Mouse (Mus musculus) gastrocnemius, postnatal 10 days (tissue): Measurements from ENCODE around the gene Agps. TPM values are rescaled to one million over a fixed set of nuclear protein-coding genes. Genes with fewer than 3 reads are reported as not detected.
"Not testable (repeated sequence)": the region's sequence is repeated elsewhere in the genome, so short reads cannot be mapped to it uniquely, and the experiment has no call there.

Source experiments
- DNase-seq: peaks from one replicate; pipeline ENCODE4 v3.0.0; 2021; ENCODE audit warnings: mixed read lengths
- total RNA-seq, 2 experiments: library from RNA; stranded (reverse); gene quantifications; 2 replicates each; pipeline ENCODE4 v1.2.3; 2021

Agps gene
- total RNA-seq, 2 experiments from 2014 or later: 27.5 to 30.3 TPM

DNA sequence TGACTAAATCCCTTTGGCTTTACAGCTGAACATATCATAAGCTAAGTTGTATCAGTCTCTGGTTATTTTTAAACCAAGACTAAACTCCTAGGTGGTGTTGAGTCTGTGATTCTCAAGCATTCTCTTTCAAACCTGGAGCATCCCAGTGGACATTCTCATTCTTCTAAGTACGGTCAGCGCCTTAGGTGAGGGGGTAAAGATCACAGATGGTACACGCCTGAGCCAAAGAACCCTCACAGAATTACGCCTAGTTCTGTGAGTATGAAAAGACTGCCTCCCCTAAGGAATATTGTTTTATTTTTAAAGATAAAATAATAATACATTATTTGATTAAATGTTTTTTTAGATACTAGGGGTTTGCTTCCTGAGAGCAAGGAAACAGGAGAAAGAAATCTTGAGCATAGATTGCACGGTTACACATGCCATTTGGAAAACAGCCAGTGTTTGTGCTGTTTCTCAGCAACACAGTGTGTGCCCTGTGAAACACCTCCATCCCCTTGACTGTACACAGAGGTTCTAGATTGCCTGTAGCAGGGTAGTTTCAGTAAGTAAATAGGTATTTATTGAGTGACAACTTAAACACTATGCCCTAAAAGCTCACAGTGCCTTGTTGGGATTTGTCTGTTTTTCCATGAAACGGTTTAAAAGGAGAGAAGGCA lies 97.9 kb downstream of the Agps start:
- DNase-seq: no peak

DNA sequence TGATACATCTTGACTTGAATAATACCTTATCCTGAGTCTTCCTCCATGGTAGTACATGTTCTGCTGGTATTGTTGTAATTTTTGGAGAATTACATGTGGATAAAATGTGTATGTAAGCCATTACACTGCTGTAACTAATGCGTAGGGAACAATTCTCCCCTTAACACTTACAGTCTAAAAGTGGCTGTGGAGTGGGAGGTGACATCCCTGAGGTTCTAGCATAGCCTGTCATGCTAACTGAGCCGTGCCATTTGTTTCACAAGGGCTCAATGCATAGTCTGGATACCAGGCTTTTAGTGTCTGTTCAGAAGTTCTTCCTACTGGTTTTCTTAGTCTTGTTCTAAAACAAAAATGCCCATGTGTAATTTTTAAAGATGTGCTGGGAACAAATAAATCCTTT lies 99.0 kb downstream of the Agps start:
- no peak for DNase-seq

DNA sequence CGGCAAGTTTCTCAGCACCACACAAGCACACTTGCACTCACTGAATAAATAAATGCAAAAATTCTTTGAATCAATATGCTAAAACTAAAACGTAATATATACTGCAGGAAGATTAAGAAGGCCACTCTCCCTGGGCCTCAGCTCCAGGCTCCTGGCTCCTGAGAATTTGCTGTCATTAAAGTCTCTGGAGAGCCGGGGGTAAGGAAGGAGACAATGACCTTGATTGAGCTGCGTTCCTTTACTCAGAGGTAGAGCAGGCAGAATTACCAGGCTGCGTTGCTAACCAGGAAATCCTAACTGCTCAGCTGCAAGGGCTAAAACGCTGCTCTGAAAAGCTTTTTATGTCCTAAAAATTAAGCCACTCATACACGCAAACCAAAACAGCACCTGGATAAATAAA lies 101.6 kb downstream of the Agps start:
- no peak for DNase-seq

DNA sequence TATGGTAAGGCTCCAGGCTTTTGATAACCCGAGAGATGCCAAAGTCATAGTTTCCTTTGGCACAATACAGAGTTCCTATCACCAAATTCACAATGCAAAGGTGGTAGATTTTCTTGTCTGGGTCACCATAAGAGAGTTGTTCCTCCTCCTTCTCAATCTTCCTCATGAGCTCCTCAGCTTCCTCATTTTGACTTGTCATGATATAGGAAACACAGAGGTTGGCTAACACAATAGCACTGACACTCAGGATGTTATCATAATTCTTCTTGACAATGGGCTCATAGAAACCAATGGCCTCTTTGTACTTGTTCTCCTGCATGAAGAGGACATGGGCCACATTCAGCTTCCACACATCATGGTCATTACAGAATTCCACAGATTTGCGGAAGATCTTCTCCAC lies 104.7 kb downstream of the Agps start:
- DNase-seq: not testable (repeated sequence)

DNA sequence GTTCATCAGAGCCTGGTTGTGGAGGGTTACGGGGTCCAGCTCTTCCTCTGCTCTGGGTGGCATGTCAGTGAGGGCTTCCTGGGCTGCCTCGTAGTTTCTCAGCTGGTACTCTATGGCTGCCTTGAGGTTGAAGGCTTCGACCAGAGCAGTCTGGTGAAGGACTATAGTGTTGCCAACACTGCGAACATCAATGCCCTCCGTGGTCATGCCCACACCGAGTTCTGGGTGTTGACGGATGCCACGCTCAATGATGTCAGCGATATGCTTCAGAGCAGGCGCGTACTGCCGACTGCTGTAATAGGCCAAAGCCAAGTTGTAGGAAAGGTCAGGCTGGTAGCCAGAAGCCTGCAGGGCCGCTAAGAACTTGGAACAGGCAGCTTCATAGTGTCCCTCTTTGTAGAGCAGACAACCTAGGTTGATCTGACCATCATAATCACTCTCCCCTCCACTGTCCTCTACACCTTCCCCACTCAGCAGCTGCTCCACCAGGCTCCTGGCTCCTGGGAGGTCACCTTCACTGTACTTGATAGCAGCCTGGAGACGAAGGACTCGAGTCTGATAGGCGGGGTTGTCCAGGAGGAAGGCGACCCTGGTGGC lies 105.6 kb downstream of the Agps start:
- not testable (repeated sequence) for DNase-seq

DNA sequence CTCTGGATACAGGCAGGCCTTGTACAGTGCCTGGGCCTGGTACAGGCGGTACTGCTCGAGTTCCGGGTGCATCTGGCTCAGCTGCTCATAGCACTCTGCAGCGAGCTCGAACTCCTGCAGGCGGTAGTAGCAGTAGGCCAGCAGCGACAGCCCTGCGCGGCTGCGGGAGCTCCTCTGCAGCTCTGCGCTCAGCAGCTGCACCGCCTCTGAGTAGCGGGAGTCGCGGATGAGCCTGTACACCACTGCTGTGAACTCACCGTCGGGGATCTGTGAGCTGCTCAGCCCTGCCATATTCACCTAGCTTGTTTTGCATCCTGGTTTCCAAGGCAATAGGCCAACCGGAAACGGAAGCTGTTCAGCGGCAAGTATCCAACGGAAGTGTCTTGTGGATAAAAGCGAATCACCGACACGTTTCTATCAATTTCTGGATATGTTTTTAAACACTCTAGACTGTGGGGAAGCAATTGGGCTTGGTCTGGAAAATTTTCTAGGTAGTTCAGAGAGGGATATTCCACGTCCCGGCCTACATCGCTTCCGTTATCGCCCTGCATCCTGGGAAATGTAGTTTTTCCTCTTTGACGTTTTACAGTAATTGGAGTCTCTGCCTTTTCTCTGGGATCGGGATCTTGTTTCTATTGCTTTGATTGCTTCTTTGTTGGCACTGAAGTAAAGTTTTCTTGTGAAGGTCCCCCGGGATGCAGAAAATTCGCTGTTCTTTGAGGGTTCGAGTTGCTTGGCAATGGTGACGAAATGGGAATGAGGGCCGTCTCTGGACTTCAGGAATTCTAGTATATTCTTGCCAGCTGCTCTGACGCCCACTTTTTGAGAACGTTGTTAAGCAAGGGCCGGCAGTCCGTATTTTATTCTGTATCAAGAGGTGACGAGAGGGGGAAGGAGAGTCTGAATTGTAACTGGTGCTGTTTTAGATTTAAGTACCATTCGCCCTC lies 106.4 kb downstream of the Agps start, which contains the start of gene Ttc30b:
Gene Ttc30b, minus strand, starts transcription at position 469 of the 947 bp plus-strand sequence.
- DNase-seq: peak; percentile 76

DNA sequence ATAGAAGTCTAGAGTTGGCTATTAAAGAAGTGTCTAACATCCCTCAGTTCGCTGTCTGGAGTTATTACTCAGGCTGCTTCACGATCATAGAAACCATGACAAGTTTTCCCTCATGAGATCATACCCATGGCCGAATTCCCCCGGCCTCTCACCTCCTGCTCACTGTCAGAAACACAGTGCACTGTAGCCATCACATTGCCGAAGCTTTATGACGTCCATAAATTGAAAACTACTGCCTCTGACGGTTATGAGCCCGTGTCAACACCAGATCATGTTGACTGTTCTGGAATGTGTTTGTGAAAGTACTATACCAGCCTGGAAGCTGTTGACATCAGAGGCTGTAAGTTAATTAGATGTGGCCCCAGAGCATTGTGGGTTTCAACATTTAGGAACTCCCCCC lies 118.7 kb downstream of the Agps start:
- no peak for DNase-seq

DNA sequence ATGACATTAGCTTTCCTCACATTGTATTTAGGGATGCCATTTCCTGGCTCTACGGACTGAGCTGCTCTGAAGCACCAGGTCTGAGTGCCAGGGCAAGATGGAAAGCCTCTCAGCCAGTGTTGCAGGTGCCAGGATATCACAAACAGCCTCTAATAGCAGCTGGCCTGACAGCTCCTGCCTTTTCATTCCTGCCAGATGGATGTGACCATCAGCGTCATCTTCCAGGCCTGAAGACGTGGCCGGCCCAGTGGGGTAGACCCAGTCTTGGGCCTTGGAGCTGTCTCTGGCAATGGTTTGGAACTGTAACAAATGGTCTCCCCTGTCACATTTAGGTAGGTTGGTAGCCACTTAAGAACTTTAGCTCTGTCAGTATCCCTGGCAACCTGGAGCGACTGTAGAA lies 121.3 kb downstream of the Agps start:
- DNase-seq: no peak

DNA sequence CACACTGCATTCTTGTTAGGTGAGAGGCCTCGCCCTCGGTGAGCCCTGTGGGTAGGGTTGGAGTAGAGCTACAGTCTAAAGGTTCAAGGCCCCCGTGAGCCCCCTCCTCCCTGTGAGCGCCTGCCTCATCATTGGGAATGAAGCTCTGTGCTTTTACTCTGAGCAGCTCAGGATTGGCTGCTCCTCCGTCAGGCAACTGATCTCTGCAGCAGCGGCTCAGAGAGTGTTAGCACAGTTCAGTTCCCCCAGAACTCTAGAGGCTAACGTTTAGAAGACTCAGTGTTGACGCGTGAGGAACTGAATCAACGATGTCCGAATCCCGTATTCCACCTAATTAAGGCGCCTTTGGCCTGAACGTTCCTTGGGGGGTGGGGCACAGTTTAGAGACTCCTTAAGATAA lies 123.7 kb downstream of the Agps start:
- DNase-seq: no peak

DNA sequence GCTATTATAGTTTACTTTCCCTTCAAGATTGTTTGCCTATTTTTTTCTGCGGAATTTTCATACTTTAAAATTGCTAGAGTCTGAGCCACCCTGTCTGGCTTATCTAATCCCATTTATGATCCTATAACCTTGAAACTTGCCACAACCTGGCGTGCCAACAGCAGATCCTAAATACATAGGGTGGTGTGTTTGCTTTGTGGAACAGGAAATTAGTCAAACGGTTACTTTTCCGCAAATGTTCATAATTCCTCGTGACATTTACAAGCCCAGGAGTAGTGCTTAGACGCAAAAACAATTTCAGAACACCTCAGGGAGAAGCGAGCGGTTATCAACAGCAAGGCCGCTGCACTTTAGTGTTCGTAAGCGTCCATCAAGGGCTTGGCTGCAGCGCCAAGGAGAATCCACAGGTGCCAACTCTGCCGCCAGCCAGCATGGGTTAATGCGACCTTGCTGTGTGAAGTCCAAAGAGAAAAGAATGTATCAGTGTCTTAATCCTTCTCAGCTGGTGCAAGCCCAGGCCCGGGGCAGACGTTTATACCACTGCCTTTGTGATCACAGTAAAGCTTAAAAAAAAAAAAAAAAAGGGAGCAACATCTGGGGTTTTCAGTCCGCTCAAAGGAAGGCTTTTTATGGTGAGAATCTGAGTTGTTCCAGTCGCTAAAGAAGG lies 127.3 kb downstream of the Agps start:
- no peak for DNase-seq

DNA sequence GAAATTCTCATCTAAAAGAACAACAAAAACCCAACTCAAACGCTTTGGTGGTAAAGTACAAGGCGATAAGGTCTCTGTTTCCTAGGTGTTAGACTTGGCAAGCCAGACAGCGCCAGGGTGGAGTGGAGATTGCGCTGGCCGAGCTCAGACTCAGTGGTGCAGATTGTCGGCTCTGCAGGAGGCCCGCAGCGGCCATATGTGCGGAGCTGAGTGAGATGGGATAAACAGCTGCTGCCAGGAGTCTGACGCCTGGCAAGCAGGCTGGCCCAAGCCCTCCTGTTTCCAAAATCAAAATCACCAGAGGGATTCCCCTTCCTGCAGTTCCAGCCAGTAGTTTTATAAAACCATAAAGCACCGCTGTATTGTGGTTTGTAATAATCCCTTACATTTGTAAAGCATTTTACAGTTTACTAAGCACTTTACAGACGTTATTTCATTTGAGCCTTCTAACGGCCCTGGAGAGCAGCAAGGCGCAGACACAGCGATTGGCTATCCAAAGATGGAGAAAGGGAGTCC lies 127.9 kb downstream of the Agps start:
- peak; percentile 32 for DNase-seq

DNA sequence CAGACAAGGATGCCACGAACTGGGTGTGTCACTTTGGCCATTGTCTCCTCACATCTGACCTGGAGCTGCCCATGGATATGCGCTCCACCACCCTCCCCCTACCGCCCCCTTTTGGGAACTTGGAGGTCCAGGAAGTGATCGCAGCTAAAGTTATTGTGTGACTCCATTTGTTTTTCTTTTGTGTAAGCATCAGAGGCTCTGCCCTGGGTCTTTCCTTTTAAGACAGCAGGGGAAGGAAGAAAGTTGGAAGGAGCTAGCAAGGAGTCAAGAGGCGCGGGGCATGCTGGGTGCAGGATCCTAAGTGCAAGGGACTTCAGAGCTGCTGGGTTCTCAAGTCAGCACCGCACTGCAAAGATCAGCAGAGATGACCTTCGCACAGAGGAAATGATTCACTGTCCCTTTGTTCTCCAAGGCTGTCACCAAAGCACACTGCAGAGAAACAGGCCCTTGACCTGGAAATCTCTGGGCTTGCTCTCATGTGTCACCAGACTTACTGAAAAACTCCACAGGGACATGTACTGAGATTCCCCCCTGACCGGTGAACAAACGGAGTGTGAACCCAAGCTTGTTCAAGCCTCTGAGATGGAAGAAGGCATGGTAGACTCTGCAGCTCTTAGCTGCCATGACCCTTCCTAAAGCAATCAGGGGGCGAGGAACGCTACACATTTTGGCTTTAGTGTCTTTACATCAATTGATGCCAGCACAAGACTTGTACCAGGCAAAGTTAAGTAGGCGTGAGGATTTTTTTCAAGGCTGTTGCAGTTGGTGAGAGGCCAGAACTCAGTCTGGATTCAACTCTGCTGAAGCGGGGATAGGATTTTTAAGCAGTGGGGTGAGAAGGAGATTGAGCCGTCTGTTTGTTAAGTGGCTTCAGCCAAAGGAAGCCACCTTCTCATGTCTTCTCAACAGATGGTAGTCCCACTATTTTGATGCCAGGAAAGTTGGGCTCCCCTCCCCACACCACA lies 128.7 kb downstream of the Agps start:
- DNase-seq: no peak

DNA sequence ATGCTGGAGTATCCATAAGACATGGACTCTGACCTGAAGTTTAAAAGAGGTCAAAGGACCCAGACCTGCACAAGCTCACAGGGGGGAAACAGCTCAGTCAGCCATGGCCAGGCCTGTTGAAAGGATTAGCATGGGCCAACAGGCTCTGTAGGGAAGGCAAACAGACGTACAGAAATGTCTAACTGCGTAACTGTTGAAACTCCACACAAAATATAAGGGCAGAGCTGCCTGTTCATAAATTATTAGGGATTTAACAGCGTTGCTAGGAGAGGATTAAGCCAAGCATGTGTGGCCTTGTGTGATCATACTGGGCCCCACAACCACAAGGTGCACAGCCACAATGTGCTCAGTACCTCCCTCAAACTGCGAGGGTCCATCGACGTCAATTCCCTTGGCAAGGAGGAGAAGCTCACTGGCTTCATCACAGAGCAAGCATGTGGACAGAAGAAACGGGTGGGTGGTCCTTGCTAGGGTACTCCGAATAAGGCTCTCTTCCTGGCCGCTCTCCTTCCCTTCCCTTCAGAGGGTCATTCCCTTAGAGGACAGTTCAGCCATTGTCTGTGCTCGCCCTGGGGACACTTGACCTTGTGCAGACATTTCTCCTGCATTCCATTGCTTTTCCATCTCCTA lies 131.3 kb downstream of the Agps start:
- no peak for DNase-seq

DNA sequence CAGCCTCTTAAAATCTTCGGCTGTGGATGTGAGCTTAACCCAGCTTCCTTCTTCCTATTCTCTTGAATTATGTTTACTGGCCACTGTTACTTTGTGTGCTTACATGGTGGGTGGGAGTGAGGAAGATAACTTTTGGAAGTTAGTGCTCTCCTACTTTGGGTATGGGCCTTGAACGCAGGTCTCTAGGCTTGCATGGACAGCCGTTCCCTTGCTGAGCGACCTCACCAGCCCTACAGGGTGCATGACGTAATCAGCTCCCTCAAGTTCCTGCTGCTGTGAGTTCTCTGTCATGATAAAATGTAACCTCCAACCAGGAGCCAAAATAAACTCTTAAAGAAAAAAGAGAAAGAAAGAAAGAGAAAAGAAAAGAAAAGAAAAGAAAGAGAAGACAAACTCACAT lies 132.1 kb downstream of the Agps start:
- DNase-seq: no peak

DNA sequence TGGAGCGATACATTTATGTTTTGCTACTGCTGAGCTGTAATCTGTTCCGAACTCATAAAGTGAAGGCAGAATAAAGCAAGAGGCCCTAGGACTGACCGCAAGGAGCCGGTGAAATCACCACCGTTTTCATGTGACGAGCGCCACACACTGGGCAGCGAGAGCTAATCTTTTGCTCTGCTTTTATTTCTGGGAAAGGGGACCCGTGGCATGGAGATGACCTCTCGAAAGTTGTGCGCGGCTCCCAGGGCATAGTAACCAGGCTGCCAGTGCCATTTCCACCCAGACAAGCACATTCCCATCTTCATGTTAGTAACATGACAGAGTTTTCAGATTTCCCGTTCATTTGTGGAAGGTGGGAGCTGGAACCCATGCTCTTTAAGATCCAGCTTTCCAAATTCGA lies 132.5 kb downstream of the Agps start:
- DNase-seq: peak; percentile 60

DNA sequence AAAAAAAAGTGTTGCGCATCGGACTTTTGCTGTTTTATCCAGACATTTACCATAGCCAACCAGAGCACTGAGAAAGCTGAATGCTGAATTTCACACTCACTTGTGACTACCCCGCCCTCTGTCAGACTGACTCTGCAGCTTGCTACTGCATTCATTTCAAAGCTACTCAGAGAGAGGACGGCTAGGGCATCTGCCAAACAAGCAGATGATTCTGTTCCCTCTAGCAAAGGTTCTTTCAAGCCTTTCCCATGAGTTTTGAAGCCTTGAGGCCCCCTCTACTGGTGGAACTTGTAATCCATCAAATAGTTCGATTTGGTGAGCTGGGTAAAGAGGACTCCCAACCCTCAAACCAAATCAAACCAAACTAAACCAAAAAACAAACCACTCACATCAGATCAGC lies 133.0 kb downstream of the Agps start:
- DNase-seq: peak; percentile 33

DNA sequence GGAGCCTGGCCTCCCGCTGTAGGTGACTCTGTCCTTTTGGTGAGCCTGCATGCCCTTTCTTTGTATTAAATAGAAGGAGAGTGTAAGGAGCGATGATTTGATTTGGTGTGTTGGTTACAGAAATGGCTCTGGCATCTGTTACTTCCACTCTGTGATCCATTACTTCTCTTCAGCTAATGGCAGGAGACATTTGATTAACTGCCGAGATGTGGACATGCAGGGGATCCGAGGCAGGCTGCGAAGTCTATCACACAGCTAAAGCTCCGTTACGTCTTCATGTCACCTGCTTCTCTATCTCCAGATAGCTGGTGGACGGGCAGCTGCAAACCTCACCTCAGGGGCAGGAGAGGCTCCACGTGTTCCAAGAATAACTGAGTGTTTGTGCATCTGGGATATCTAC lies 142.2 kb downstream of the Agps start:
- DNase-seq: no peak

DNA sequence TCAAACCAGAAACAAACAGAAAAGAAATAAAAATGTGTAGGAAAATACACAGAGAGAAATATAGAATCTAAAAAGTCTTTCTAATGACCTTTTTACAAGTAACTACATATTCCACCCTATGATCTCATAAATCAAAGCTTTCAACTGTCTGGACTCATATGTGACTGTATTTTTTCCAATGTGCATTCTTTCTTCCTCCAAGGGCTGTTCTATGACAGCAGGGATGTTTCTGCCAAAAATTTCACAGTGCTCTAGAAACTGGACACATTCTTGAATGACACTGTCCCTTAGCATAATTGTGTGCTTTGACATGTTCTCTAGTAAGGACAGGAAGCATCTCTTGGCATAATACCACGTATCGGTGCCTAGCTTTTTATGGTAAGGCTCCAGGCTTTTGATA lies 144.1 kb downstream of the Agps start:
- DNase-seq: not testable (repeated sequence)

DNA sequence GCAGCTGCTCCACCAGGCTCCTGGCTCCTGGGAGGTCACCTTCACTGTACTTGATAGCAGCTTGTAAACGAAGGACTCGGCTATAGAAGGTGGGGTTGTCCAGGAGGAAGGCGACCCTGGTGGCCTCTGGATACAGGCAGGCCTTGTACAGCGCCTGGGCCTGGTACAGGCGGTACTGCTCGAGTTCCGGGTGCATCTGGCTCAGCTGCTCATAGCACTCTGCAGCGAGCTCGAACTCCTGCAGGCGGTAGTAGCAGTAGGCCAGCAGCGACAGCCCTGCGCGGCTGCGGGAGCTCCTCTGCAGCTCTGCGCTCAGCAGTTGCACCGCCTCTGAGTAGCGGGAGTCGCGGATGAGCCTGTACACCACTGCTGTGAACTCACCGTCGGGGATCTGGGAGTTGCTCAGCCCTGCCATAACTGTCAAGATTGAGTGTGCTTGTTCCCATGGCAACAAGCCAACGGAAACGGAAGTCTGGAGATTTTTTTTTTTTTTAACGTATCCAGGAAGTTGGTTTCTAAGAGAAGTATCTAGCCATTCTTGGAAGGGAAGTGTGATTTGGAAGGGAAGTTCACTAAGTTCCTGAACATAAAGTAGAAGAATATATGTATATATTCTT lies 145.9 kb downstream of the Agps start, which contains the start of gene Ttc30a2:
Gene Ttc30a2, minus strand, starts transcription at position 419 of the 617 bp plus-strand sequence.
- not testable (repeated sequence) for DNase-seq
